Mouse (Mus musculus): ENCODE data around the gene Rbpjl. TPM values are rescaled to one million over a fixed set of nuclear protein-coding genes. Genes with fewer than 3 reads are reported as not detected.
A peak's percentile ranks its signal among the peaks of the same experiment; 100 is the strongest.

Rbpjl gene
- polyA plus RNA-seq, 1 experiment from 2014 or later: 4.9 TPM

DNA sequence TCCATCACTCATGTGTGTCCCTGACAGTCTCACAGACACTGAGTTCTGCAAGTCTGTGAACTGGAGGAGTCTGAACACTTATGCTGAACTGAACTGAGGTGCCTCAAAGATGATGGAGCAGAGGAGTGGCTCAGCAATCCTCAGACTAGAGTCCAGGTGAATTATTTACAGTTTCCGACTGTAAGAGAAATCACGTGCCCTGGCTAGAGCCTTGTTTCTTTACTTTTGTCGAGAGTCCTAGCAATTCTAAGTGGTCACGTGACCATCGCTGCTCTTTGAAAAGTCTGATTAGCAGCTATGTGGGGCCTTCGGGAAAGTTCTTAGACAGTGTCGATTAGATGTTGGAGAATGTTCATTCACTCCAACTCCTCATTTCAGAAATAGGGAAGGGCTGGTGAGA, 55.0 kb downstream of the Rbpjl start:
- H3K9me3 ChIP-seq (ENCODE audit: low read depth, low read length): no peaks in the 10 kb centered on the region
- DNase-seq (peak; percentile 84), ATAC-seq (ENCODE audit: insufficient read depth) (no peak)
- H3K4me3 ChIP-seq (ENCODE audit: low read depth, low read length): no peak overlapping the region
- H3K4me2 ChIP-seq: 0 out of 2 replicates have a peak overlapping the region, but pooled peaks have one; percentile 18
- 39% methylated on average over 7 of the region's 7 CpGs for WGBS
- no peak overlapping the region for H3K9ac ChIP-seq
- H3K27ac ChIP-seq (ENCODE audit: low read depth): peak overlapping the region; percentile 87
- peaks cover 1% of the 10 kb centered on the region; the same call in 1 of the 2 replicates for H3K36me3 ChIP-seq (ENCODE audit: insufficient read depth)
- TF ChIP-seq CTCF (IDR thresholded peaks at IDR 0.05; ENCODE audit: low read depth): no peak
- H3K27me3 ChIP-seq (ENCODE audit: insufficient read depth, low read length): no peaks in the 10 kb centered on the region
- H3K4me1 ChIP-seq (ENCODE audit: insufficient read depth): peaks cover 15% of the 10 kb centered on the region

DNA sequence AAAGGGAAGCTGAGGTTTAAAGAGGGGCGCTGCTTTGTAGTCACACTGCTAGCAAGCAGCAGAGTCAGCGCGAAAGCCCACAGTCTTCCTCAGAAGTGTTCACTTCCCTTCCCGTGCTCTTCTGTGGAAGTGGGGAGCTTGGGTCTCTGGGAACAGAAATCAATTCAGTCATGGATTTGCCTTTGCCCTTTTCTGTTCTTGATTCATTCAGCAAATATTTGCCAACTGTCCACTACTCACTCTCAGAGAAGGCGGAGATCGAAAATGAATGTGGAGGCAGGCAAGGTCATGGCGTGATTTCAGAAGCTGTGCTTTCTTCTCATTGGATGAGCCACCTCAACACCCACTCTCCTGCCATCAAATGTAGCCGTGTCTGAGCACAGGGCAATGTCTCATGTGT, 55.6 kb downstream of the Rbpjl start:
- H3K9me3 ChIP-seq (ENCODE audit: low read depth, low read length): no peaks in the 10 kb centered on the region
- peak overlapping the region; percentile 68 for H3K27ac ChIP-seq (ENCODE audit: low read depth)
- H3K36me3 ChIP-seq (ENCODE audit: insufficient read depth): peaks cover 7% of the 10 kb centered on the region; the same call in 1 of the 2 replicates
- TF ChIP-seq CTCF (IDR thresholded peaks at IDR 0.05; ENCODE audit: low read depth): no peak
- no peak overlapping the region for H3K4me2 ChIP-seq
- no peak overlapping the region for H3K9ac ChIP-seq
- DNase-seq: no peak
- WGBS: 65% methylated on average over 8 of the region's 8 CpGs
- ATAC-seq (ENCODE audit: insufficient read depth): no peak
- peaks cover 12% of the 10 kb centered on the region for H3K4me1 ChIP-seq (ENCODE audit: insufficient read depth)
- no peak overlapping the region for H3K4me3 ChIP-seq (ENCODE audit: low read depth, low read length)
- no peaks in the 10 kb centered on the region for H3K27me3 ChIP-seq (ENCODE audit: insufficient read depth, low read length)

DNA sequence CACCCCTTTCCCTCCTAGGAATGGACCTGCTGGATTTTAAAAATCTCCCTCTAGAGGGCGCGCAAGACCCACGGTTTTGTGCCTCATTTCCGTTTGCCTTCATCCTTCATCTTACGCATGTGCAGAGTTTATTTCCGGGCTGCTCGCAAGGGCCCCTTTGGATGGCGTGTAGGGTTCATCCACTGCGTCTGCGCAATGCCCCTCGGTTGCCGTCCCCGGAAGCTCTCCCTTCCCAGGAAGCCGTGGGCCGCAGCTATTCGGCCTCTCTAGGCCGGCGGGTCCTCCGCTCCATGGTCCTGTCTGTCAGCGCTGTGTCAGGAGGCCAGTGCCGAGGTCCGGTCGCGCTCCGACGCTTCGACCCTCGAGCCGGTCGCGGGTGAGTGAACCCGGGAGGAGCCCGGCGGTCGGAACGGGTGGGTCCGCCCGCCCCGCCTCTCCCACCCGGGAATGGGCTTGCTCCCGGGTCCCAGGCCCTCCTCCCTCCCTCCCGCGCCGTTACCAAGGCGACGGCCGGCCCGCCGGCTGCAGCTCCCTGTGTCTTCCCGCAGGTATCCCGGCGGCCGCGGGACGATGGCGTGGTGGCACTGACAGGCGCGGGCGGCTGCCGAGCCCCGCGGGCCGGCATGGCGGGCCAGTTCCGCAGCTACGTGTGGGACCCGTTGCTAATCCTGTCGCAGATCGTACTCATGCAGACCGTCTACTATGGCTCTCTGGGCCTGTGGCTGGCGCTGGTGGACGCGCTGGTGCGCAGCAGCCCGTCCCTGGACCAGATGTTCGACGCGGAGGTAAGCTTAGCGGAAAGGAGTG, 58.0 kb downstream of the Rbpjl start, which contains the start of gene Gm20458:
Gene Gm20458, plus strand, starts transcription at position 223 of the 807 bp plus-strand sequence.
- Histone ChIP-seq H3K4me2 (peak within 1 kb of the TSS; percentile 74), H3K36me3 (ENCODE audit: insufficient read depth) (peaks cover 30% of the 10 kb centered on the region), H3K27ac (ENCODE audit: low read depth) (peak within 1 kb of the TSS; percentile 75), H3K4me1 (ENCODE audit: insufficient read depth) (no peaks in the 10 kb centered on the region), H3K9me3 (ENCODE audit: low read depth, low read length) (no peaks in the 10 kb centered on the region), H3K9ac (peak within 1 kb of the TSS; percentile 70), H3K4me3 (ENCODE audit: low read depth, low read length) (peak within 1 kb of the TSS; percentile 86), H3K27me3 (ENCODE audit: insufficient read depth, low read length) (no peaks in the 10 kb centered on the region)
- ATAC-seq (ENCODE audit: insufficient read depth) (peak; percentile 98), DNase-seq (peak; percentile 99)
- under 1% methylated on average over 75 of the region's 79 CpGs for WGBS
- peak; percentile 79 for TF ChIP-seq CTCF (IDR thresholded peaks at IDR 0.05; ENCODE audit: low read depth)

Small RNA genes lying within 50 kb of the gene (microRNA-seq; reads per million reads assigned to microRNA genes)
- not detected for gene Mir7678 (ENCODE audit: borderline number of aligned reads)

Other genes with a start within 250 kb of the Rbpjl start
- gene Kcns1, start 232.0 kb upstream of the Rbpjl start, polyA plus RNA-seq (2014; fragmentation: Nextera tagmentation; extraction: Ambion mirVana): not detected in 2 replicates
- not detected in 2 replicates for gene Wfdc5, start 220.4 kb upstream of the Rbpjl start, polyA plus RNA-seq (2014; fragmentation: Nextera tagmentation; extraction: Ambion mirVana)
- not detected in 2 replicates for gene Wfdc12, start 212.5 kb upstream of the Rbpjl start, polyA plus RNA-seq (2014; fragmentation: Nextera tagmentation; extraction: Ambion mirVana)
- gene Wfdc15a, start 203.0 kb upstream of the Rbpjl start, polyA plus RNA-seq (2014; fragmentation: Nextera tagmentation; extraction: Ambion mirVana): not detected in 2 replicates
- not detected in 2 replicates for gene Wfdc15b, start 181.5 kb upstream of the Rbpjl start, polyA plus RNA-seq (2014; fragmentation: Nextera tagmentation; extraction: Ambion mirVana)
- gene Svs2, start 164.7 kb upstream of the Rbpjl start, polyA plus RNA-seq (2014; fragmentation: Nextera tagmentation; extraction: Ambion mirVana): not detected in 2 replicates
- not detected in 2 replicates for gene Svs3b, start 146.5 kb upstream of the Rbpjl start, polyA plus RNA-seq (2014; fragmentation: Nextera tagmentation; extraction: Ambion mirVana)
- not detected in 2 replicates for gene Svs4, start 124.7 kb upstream of the Rbpjl start, polyA plus RNA-seq (2014; fragmentation: Nextera tagmentation; extraction: Ambion mirVana)
- gene Svs3a, start 113.9 kb upstream of the Rbpjl start, polyA plus RNA-seq (2014; fragmentation: Nextera tagmentation; extraction: Ambion mirVana): not detected in 2 replicates
- not detected in 2 replicates for gene Svs6, start 86.4 kb upstream of the Rbpjl start, polyA plus RNA-seq (2014; fragmentation: Nextera tagmentation; extraction: Ambion mirVana)
- not detected in 2 replicates for gene Svs5, start 70.4 kb upstream of the Rbpjl start, polyA plus RNA-seq (2014; fragmentation: Nextera tagmentation; extraction: Ambion mirVana)
- 0.73 and 0.86 TPM in 2 replicates for gene Slpi, start 14.0 kb upstream of the Rbpjl start, polyA plus RNA-seq (2014; fragmentation: Nextera tagmentation; extraction: Ambion mirVana)
- 5.5 and 6.7 TPM in 2 replicates for gene Matn4, start 2.0 kb downstream of the Rbpjl start, polyA plus RNA-seq (2014; fragmentation: Nextera tagmentation; extraction: Ambion mirVana)
- 101 and 103 TPM in 2 replicates for gene Sdc4, start 40.7 kb downstream of the Rbpjl start, polyA plus RNA-seq (2014; fragmentation: Nextera tagmentation; extraction: Ambion mirVana)
- 65.6 and 68.7 TPM in 2 replicates for gene Sys1, start 53.8 kb downstream of the Rbpjl start, polyA plus RNA-seq (2014; fragmentation: Nextera tagmentation; extraction: Ambion mirVana)
- 14.4 and 14.9 TPM in 2 replicates for gene Gm20458, start 57.8 kb downstream of the Rbpjl start, polyA plus RNA-seq (2014; fragmentation: Nextera tagmentation; extraction: Ambion mirVana)
- not detected in 2 replicates for gene Trp53tg5, start 70.6 kb downstream of the Rbpjl start, polyA plus RNA-seq (2014; fragmentation: Nextera tagmentation; extraction: Ambion mirVana)
- gene Dbndd2, start 83.0 kb downstream of the Rbpjl start, polyA plus RNA-seq (2014; fragmentation: Nextera tagmentation; extraction: Ambion mirVana): 4.4 and 5.3 TPM in 2 replicates
- gene Pigt, start 94.4 kb downstream of the Rbpjl start, polyA plus RNA-seq (2014; fragmentation: Nextera tagmentation; extraction: Ambion mirVana): 70.1 and 71.0 TPM in 2 replicates
- gene Wfdc2, start 159.3 kb downstream of the Rbpjl start, polyA plus RNA-seq (2014; fragmentation: Nextera tagmentation; extraction: Ambion mirVana): 280 and 282 TPM in 2 replicates
- gene Spint3, start 170.3 kb downstream of the Rbpjl start, polyA plus RNA-seq (2014; fragmentation: Nextera tagmentation; extraction: Ambion mirVana): not detected in 2 replicates
- 0.65 and 0.95 TPM in 2 replicates for gene Wfdc6a, start 182.3 kb downstream of the Rbpjl start, polyA plus RNA-seq (2014; fragmentation: Nextera tagmentation; extraction: Ambion mirVana)
- not detected in 2 replicates for gene Eppin, start 190.5 kb downstream of the Rbpjl start, polyA plus RNA-seq (2014; fragmentation: Nextera tagmentation; extraction: Ambion mirVana)
- not detected in 2 replicates for gene Wfdc6b, start 210.4 kb downstream of the Rbpjl start, polyA plus RNA-seq (2014; fragmentation: Nextera tagmentation; extraction: Ambion mirVana)
- not detected in 2 replicates for gene Wfdc8, start 210.5 kb downstream of the Rbpjl start, polyA plus RNA-seq (2014; fragmentation: Nextera tagmentation; extraction: Ambion mirVana)
- gene Wfdc16, start 235.7 kb downstream of the Rbpjl start, polyA plus RNA-seq (2014; fragmentation: Nextera tagmentation; extraction: Ambion mirVana): not detected in 2 replicates